Mouse (Mus musculus): ENCODE results near the gene Cbfb. TPM values are rescaled to one million over a fixed set of nuclear protein-coding genes. Genes with fewer than 3 reads are reported as not detected.

Gene Cbfb
- polyA plus RNA-seq, 1 experiment from 2014 or later: 59.9 TPM

GRCm38 (mm10) chr8:105233126-105233935 lies 62.9 kb downstream of the Cbfb start:
- peaks cover 6% of the 10 kb centered on the region for H3K36me3 ChIP-seq (ENCODE audit: insufficient read depth, low read length)
- no peak overlapping the region for H3K9ac ChIP-seq (replicated peaks; ENCODE audit: low read length)
- 36% methylated on average over 1 of the region's 1 CpGs for WGBS
- no peak overlapping the region for H3K4me2 ChIP-seq (replicated peaks; ENCODE audit: low read depth, low read length)
- no peaks in the 10 kb centered on the region for H3K27me3 ChIP-seq (ENCODE audit: insufficient read depth, low read length)
- H3K9me3 ChIP-seq (ENCODE audit: low read length): no peaks in the 10 kb centered on the region
- no peaks in the 10 kb centered on the region for H3K4me1 ChIP-seq (ENCODE audit: insufficient read depth, low read length)
- no peak for ATAC-seq (ENCODE audit: low FRiP score, low TSS enrichment)
- no peak overlapping the region for H3K27ac ChIP-seq (ENCODE audit: low read length)
- H3K4me3 ChIP-seq (ENCODE audit: low read length): no peak overlapping the region

- Histone ChIP-seq H3K4me2 (replicated peaks; ENCODE audit: low read depth, low read length) (no peak overlapping the region), H3K4me3 (ENCODE audit: low read length) (no peak overlapping the region), H3K36me3 (ENCODE audit: insufficient read depth, low read length) (peaks cover 23% of the 10 kb centered on the region), H3K9me3 (ENCODE audit: low read length) (no peaks in the 10 kb centered on the region), H3K27ac (ENCODE audit: low read length) (no peak overlapping the region), H3K27me3 (ENCODE audit: insufficient read depth, low read length) (no peaks in the 10 kb centered on the region), H3K9ac (replicated peaks; ENCODE audit: low read length) (no peak overlapping the region), H3K4me1 (ENCODE audit: insufficient read depth, low read length) (no peaks in the 10 kb centered on the region)
- ATAC-seq (ENCODE audit: low FRiP score, low TSS enrichment): no peak
- WGBS: 68% methylated on average over 1 of the region's 1 CpGs
Observed at GRCm38 (mm10) chr8:105235206-105235605, 64.7 kb downstream of the Cbfb start.

GRCm38 (mm10) chr8:105237442-105238142 lies 67.1 kb downstream of the Cbfb start:
- no peak for ATAC-seq (ENCODE audit: low FRiP score, low TSS enrichment)
- 80% methylated on average over 14 of the region's 14 CpGs for WGBS
- Histone ChIP-seq H3K36me3 (ENCODE audit: insufficient read depth, low read length) (peaks cover 36% of the 10 kb centered on the region), H3K27ac (ENCODE audit: low read length) (no peak overlapping the region), H3K9me3 (ENCODE audit: low read length) (no peaks in the 10 kb centered on the region), H3K4me2 (replicated peaks; ENCODE audit: low read depth, low read length) (no peak overlapping the region), H3K4me1 (ENCODE audit: insufficient read depth, low read length) (no peaks in the 10 kb centered on the region), H3K9ac (replicated peaks; ENCODE audit: low read length) (no peak overlapping the region), H3K27me3 (ENCODE audit: insufficient read depth, low read length) (no peaks in the 10 kb centered on the region), H3K4me3 (ENCODE audit: low read length) (no peak overlapping the region)

GRCm38 (mm10) chr8:105241016-105241415 lies 70.5 kb downstream of the Cbfb start:
- Histone ChIP-seq H3K4me3 (ENCODE audit: low read length) (no peak overlapping the region), H3K4me2 (replicated peaks; ENCODE audit: low read depth, low read length) (no peak overlapping the region), H3K27ac (ENCODE audit: low read length) (no peak overlapping the region), H3K9me3 (ENCODE audit: low read length) (no peaks in the 10 kb centered on the region), H3K27me3 (ENCODE audit: insufficient read depth, low read length) (no peaks in the 10 kb centered on the region), H3K4me1 (ENCODE audit: insufficient read depth, low read length) (no peaks in the 10 kb centered on the region), H3K9ac (replicated peaks; ENCODE audit: low read length) (no peak overlapping the region), H3K36me3 (ENCODE audit: insufficient read depth, low read length) (peaks cover 30% of the 10 kb centered on the region)
- no peak for ATAC-seq (ENCODE audit: low FRiP score, low TSS enrichment)
- 97% methylated on average over 7 of the region's 7 CpGs for WGBS

GRCm38 (mm10) chr8:105251954-105252353 lies 81.5 kb downstream of the Cbfb start:
- Histone ChIP-seq H3K4me2 (replicated peaks; ENCODE audit: low read depth, low read length) (no peak overlapping the region), H3K9ac (replicated peaks; ENCODE audit: low read length) (no peak overlapping the region), H3K9me3 (ENCODE audit: low read length) (no peaks in the 10 kb centered on the region), H3K4me3 (ENCODE audit: low read length) (no peak overlapping the region), H3K4me1 (ENCODE audit: insufficient read depth, low read length) (peaks cover 11% of the 10 kb centered on the region), H3K27me3 (ENCODE audit: insufficient read depth, low read length) (peaks cover 9% of the 10 kb centered on the region; the same call in 1 of the 2 replicates), H3K36me3 (ENCODE audit: insufficient read depth, low read length) (peaks cover 41% of the 10 kb centered on the region), H3K27ac (ENCODE audit: low read length) (no peak overlapping the region)
- WGBS: 92% methylated on average over 6 of the region's 6 CpGs
- no peak for ATAC-seq (ENCODE audit: low FRiP score, low TSS enrichment)

GRCm38 (mm10) chr8:105252680-105253537 lies 82.4 kb downstream of the Cbfb start:
- Histone ChIP-seq H3K36me3 (ENCODE audit: insufficient read depth, low read length) (peaks cover 41% of the 10 kb centered on the region), H3K9ac (replicated peaks; ENCODE audit: low read length) (no peak overlapping the region), H3K4me1 (ENCODE audit: insufficient read depth, low read length) (peaks cover 11% of the 10 kb centered on the region), H3K27ac (ENCODE audit: low read length) (no peak overlapping the region), H3K27me3 (ENCODE audit: insufficient read depth, low read length) (peaks cover 15% of the 10 kb centered on the region), H3K4me3 (ENCODE audit: low read length) (no peak overlapping the region), H3K4me2 (replicated peaks; ENCODE audit: low read depth, low read length) (no peak overlapping the region), H3K9me3 (ENCODE audit: low read length) (no peaks in the 10 kb centered on the region)
- 86% methylated on average over 10 of the region's 10 CpGs for WGBS
- no peak for ATAC-seq (ENCODE audit: low FRiP score, low TSS enrichment)

- no peak overlapping the region for H3K27ac ChIP-seq (ENCODE audit: low read length)
- peak; percentile 40; the same call in 1 of the 2 replicates for ATAC-seq (ENCODE audit: low FRiP score, low TSS enrichment)
- peaks cover 15% of the 10 kb centered on the region for H3K4me1 ChIP-seq (ENCODE audit: insufficient read depth, low read length)
- H3K4me3 ChIP-seq (ENCODE audit: low read length): peak overlapping the region; percentile 64
- peak overlapping the region; percentile 47 for H3K9ac ChIP-seq (replicated peaks; ENCODE audit: low read length)
- H3K27me3 ChIP-seq (ENCODE audit: insufficient read depth, low read length): peaks cover 24% of the 10 kb centered on the region
- whole genome bisulfite sequencing: 35% methylated on average over 20 of the region's 20 CpGs
- H3K36me3 ChIP-seq (ENCODE audit: insufficient read depth, low read length): peaks cover 34% of the 10 kb centered on the region
- peak overlapping the region; percentile 97 for H3K4me2 ChIP-seq (replicated peaks; ENCODE audit: low read depth, low read length)
- H3K9me3 ChIP-seq (ENCODE audit: low read length): no peaks in the 10 kb centered on the region
Observed at GRCm38 (mm10) chr8:105253766-105254151, 83.3 kb downstream of the Cbfb start.

- Histone ChIP-seq H3K4me2 (replicated peaks; ENCODE audit: low read depth, low read length) (peak overlapping the region; percentile 97), H3K27ac (ENCODE audit: low read length) (peak overlapping the region; percentile 68), H3K4me3 (ENCODE audit: low read length) (peak overlapping the region; percentile 64), H3K4me1 (ENCODE audit: insufficient read depth, low read length) (peaks cover 21% of the 10 kb centered on the region), H3K9me3 (ENCODE audit: low read length) (no peaks in the 10 kb centered on the region), H3K36me3 (ENCODE audit: insufficient read depth, low read length) (peaks cover 31% of the 10 kb centered on the region), H3K27me3 (ENCODE audit: insufficient read depth, low read length) (peaks cover 30% of the 10 kb centered on the region), H3K9ac (replicated peaks; ENCODE audit: low read length) (peak overlapping the region; percentile 73)
- under 1% methylated on average over 71 of the region's 74 CpGs for WGBS
- peak; percentile 86 for ATAC-seq (ENCODE audit: low FRiP score, low TSS enrichment)
Observed at GRCm38 (mm10) chr8:105254152-105254965, 83.9 kb downstream of the Cbfb start.

- H3K4me2 ChIP-seq (replicated peaks; ENCODE audit: low read depth, low read length): peak within 1 kb of the TSS; percentile 97
- H3K4me3 ChIP-seq (ENCODE audit: low read length): peak within 1 kb of the TSS; percentile 64
- H3K27me3 ChIP-seq (ENCODE audit: insufficient read depth, low read length): peaks cover 34% of the 10 kb centered on the region
- H3K36me3 ChIP-seq (ENCODE audit: insufficient read depth, low read length): peaks cover 26% of the 10 kb centered on the region
- peaks cover 26% of the 10 kb centered on the region for H3K4me1 ChIP-seq (ENCODE audit: insufficient read depth, low read length)
- H3K27ac ChIP-seq (ENCODE audit: low read length): peak within 1 kb of the TSS; percentile 68
- peak; percentile 74 for ATAC-seq (ENCODE audit: low FRiP score, low TSS enrichment)
- H3K9me3 ChIP-seq (ENCODE audit: low read length): no peaks in the 10 kb centered on the region
- WGBS: 2% methylated on average over 14 of the region's 14 CpGs
- peak within 1 kb of the TSS; percentile 73 for H3K9ac ChIP-seq (replicated peaks; ENCODE audit: low read length)
Observed at GRCm38 (mm10) chr8:105254966-105255350, 84.5 kb downstream of the Cbfb start, which contains the start of gene B3gnt9. B3gnt9 (minus strand) TSS chr8:105255153.

Data from kidney, embryonic 16.5 days (tissue).